Mouse (Mus musculus) gastrocnemius, adult 18-20 months (tissue): ENCODE measurements around the gene Magi1. TPM values are rescaled to one million over a fixed set of nuclear protein-coding genes. Genes with fewer than 3 reads are reported as not detected.
"Not testable (repeated sequence)": the region's sequence is repeated elsewhere in the genome, so short reads cannot be mapped to it uniquely, and the experiment has no call there.

Source experiments
- DNase-seq: peaks from one replicate; pipeline ENCODE4 v3.0.0; 2021; ENCODE audit warnings: low spot score
- total RNA-seq, 2 experiments: library from RNA; stranded (reverse); gene quantifications; 2 replicates each; pipeline ENCODE4 v1.2.3; 2021

The Magi1 gene
- total RNA-seq, 2 experiments from 2014 or later, result 2.1 to 2.7 TPM

DNA sequence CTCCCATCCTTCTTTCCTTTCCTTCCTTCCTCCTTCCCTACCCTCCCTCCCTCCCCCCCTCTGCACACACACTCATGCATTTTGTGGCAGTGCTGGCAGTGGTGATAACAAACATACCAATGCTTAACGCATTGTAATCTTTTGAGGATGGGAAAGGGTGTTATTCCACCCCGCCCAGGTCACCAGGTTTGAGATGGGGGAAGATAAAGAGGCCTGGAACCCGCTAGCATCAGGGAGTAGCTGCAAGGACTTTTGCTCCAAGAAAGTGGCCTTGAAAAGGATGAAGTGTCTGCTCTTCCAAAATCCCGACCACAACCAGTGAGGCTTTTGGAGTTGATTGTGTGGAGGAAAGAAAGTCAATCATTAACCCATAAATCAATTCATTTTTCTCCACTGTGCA is 218.9 kb downstream of the Magi1 start:
- DNase-seq, result no peak

DNA sequence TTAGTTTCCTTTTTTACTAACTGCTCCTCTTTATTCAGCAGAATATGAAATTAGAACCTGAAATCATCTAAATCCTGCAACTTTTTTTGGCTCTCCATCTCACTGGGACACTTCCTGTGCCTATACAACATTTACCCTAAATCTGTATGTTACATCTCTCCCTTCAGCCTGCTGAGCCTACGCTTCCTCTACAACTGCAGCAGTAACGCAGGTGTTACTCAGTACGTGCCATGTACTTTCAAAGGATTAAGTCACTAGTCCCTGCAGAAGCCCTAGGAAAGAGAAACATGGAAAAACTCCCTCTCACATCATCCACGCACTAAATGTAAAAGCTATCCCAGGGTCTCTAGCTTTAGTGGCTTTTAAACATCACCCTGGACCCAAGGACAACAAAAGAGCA is 220.2 kb downstream of the Magi1 start:
- no peak for DNase-seq

- no peak for DNase-seq
Measured at GRCm38 (mm10) chr6:94061424-94061980, 222.2 kb downstream of the Magi1 start.

DNA sequence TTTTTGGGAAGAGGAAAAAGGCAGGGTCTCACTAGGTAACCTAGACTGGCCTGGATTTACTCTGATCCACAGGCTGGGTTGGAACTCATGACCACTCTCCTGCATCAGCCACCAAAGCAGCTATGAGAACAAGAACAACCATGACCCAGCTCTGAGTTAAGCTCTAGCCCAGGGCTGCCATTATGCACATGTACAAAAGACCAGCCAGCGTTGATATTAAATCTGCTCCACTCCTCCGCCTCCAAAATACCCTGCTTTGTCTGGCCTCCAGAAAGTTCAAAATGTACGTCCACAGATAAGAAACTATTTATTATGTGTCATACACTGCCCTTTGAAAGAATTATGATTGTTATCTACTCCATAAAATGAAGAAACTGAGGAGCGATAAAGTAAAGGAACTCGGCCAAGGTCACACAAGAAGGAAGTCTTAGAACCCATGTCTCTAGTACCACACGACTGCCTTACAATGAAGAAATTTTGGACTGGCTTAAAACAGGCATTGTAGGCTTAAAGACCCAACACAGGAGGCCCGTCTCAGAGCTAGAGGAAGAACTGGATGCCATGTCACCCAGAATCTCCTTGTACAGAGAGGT is 223.0 kb downstream of the Magi1 start:
- DNase-seq, result no peak

- no peak for DNase-seq
Measured at GRCm38 (mm10) chr6:94059090-94059489, 224.6 kb downstream of the Magi1 start.

DNA sequence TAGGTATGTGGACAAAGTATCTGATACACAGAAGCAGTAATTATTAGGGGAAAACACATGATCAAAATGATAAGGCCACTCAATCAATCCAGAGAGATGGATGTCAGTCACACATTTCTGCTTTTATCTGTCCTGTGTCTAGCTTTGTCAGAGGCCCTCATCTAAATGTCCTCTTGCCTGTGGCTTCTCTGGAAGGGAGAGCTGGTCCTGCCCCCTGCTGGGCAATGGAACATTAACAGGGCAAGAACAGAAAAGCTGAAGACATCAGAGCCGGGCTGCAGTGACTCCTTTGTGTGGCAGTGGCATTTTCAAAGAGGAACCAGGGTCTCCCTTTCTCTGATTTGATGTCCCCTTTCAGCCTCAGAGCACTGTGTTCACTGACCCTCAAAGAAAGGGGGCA is 229.8 kb downstream of the Magi1 start:
- no peak for DNase-seq

DNA sequence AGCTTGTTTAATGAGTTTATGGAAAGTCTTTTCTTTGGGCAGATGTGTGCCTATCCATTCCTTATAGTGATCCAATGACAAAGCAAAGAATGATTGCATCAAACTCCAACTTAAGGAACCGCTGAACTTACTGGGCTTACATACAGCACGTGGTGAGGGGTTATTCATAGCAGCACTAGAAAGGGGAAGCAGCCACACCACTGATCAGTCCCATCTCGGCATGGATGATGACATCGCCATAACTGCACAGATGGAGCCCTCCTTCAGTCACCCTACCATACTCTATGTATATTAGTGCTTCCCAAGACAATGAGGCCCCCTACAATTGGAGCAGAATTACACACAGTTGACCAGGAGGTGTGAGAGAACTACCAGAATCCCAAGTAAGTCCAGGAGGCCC is 238.5 kb downstream of the Magi1 start:
- no peak for DNase-seq

DNA sequence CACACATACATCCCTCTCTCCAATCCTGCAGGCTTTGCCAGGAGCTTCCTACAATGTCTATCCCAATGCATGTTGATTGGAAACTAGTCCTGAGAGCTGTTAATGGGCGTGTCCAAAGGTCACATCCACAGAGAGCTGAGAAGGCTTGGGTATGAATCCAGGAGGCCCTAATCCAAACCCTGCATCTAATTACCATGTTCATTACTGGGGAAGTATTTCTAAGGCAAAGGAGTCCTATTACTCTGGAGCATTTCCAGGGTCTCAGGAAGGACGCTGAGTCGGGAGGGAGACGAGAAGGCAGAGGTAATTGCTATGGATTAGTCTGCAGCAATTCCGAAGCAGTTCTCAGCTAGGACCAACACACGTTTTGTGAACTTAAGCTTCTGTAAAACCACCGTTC is 240.3 kb downstream of the Magi1 start:
- no peak for DNase-seq

- peak; percentile 21 for DNase-seq
Measured at GRCm38 (mm10) chr6:94040093-94040492, 243.6 kb downstream of the Magi1 start.

- no peak for DNase-seq
Measured at GRCm38 (mm10) chr6:94038897-94039296, 244.8 kb downstream of the Magi1 start.

DNA sequence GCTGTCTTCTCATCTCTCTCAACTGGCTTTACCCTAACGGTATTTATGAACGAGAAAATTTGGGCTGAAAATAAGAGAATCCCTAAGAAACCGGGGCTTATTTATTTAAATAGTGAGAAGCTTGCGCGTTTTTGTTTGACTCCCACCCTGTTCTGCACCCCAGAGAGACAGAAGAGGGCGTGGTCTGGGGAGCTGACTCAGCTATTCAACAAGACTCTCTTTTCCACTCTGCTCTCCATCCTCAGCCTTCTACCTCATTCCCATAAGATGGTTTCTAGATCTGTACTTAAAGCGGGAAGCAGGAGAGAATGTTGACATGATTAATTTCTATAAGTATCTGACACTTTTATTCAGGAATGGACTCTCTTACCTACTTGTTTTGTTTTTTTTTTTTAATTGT is 247.2 kb downstream of the Magi1 start:
- no peak for DNase-seq

DNA sequence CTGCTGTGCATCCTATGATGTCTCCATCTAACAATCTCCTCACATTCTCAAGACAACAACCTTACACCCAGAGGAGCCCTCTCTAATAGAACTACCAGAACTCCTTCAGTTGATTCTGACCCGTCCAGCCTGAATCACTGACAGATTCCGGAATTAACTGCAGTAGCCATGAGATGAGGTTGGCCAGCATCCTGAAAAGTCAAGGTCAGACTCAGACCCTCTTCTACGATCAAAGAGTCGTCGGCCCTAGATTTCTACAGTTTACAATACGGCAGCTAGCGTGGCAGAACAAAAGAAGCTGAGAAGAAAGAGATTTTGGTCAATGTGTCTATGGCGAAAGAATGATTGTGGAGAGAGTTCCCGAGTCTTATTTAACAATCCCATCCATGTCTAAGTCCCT is 257.4 kb downstream of the Magi1 start:
- DNase-seq, result no peak

- DNase-seq, result no peak
Measured at GRCm38 (mm10) chr6:94022437-94022836, 261.3 kb downstream of the Magi1 start.

DNA sequence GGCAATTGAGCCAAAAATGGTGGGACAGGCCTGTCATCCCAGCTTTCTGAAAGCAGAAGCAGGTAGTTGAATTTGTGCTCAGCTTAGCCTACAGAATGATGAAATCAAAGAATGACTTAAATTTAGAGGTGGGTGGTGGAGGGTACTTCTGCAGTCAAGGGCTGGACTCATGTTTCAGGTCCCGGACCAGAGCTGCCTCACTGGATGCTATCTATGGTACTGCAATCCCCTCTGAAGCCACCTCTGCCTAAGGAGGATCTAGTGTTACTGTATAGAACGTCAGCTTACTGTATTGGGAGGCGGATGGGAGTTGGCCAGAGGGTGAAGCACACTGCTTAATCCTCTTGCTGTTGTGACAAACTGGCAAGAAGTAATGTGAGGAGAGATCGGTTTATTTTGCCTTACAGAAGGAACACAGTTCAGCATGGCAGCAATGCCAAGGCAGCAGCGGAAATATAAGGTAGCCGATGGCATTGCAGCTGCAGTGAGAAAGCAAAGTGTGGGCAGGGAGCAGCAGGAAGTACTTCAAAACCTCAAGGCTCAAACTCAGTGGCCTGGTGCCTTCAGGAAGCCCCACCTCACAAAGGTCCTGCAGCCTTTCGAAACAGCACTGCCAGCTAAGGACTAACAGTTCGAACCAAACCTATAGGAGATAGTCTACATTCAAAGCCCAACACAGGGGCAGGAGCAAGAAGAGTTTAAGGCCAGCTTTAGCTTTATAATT is 262.3 kb downstream of the Magi1 start:
- no peak for DNase-seq

DNA sequence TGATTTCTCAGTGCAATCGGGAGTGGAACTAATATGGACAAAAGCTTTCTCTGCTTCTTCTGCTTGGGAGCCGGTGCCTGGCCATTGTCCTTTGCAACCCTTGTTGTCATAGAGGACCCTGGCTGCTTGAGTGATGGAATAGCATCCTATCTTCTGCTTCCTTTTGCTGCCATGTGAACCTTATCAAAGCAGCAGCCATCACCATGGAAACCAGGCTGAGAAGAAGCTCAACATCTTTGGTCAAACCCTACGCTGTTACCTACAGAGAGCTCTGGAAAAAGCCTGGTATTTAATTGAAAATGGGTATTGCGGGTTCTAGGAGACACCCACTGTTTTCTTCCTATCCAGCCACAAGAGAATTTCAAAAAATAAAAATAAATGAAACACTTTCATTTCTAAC is 263.2 kb downstream of the Magi1 start:
- no peak for DNase-seq

GRCm38 (mm10) chr6:94019935-94020334 is 263.8 kb downstream of the Magi1 start:
- DNase-seq, result no peak

GRCm38 (mm10) chr6:94013761-94014160 is 270.0 kb downstream of the Magi1 start:
- DNase-seq, result no peak

- DNase-seq, result no peak
Measured at GRCm38 (mm10) chr6:94011947-94012346, 271.8 kb downstream of the Magi1 start.

GRCm38 (mm10) chr6:94011521-94011920 is 272.2 kb downstream of the Magi1 start:
- DNase-seq, result no peak

DNA sequence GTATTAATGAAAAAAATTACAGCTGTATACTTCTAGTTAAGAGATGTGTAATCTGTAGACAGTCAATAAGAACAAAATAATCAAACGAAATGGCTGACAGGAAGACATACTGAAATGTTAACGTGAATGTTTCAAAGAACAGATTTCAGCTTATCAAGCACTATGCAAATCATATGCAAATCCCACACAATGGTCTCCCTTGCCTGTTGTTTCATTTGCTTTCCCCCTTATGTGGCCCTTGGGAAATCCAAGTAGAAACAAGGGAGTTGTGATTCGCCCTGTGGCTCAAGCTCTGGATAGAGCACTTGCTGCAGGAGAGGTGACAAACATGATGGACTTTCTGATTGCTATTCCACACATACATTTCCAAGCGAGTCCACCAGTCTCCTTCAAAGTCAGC is 275.1 kb downstream of the Magi1 start:
- no peak for DNase-seq

GRCm38 (mm10) chr6:94003586-94003985 is 280.1 kb downstream of the Magi1 start:
- DNase-seq, result not testable (repeated sequence)

- no peak for DNase-seq
Measured at GRCm38 (mm10) chr6:93996841-93997485, 286.8 kb downstream of the Magi1 start.

GRCm38 (mm10) chr6:93987561-93987960 is 296.2 kb downstream of the Magi1 start:
- no peak for DNase-seq
